Mouse (Mus musculus) forebrain, embryonic 16.5 days (tissue): ENCODE results near the gene Rpl38. TPM values are rescaled to one million over a fixed set of nuclear protein-coding genes. Genes with fewer than 3 reads are reported as not detected.

ENCODE experiments used
- ATAC-seq: fragments of 200-750 bp; cut with Nextera tagmentation; 2 replicates; pipeline ENCODE4 v1.8.0; 2017; ENCODE audit warnings: mild to moderate bottlenecking, moderate library complexity
- H3K27ac ChIP-seq: fragments of 300-500 bp; sonication (generic); 2 replicates; pipeline ENCODE4 v1.5.1; 2014; ENCODE audit warnings: low read length, control low read depth
- H3K27me3 ChIP-seq: fragments of 300-500 bp; sonication (generic); replicated peaks from 2 replicates; pipeline ENCODE4 v1.6.1; 2014; ENCODE audit warnings: low read length; ENCODE audit not compliant: control insufficient read depth, insufficient read depth
- H3K36me3 ChIP-seq: fragments of 300-500 bp; sonication (generic); 2 replicates; pipeline ENCODE4 v1.6.1; 2014; ENCODE audit not compliant: control insufficient read depth, insufficient read depth
- H3K4me1 ChIP-seq: fragments of 300-500 bp; sonication (generic); replicated peaks from 2 replicates; pipeline ENCODE4 v1.6.1; 2014; ENCODE audit warnings: low read length; ENCODE audit not compliant: control insufficient read depth, insufficient read depth
- H3K4me2 ChIP-seq: fragments of 300-500 bp; sonication (generic); 2 replicates; pipeline ENCODE4 v1.6.1; 2014; ENCODE audit warnings: mild to moderate bottlenecking, low read length, control low read depth
- H3K4me3 ChIP-seq: fragments of 300-500 bp; sonication (generic); replicated peaks from 2 replicates; pipeline ENCODE4 v1.5.1; 2014; ENCODE audit warnings: mild to moderate bottlenecking, low read length, control low read depth
- H3K9ac ChIP-seq: fragments of 300-500 bp; sonication (generic); replicated peaks from 2 replicates; pipeline ENCODE4 v1.6.1; 2014; ENCODE audit warnings: low read depth, low read length, control low read depth
- H3K9me3 ChIP-seq: fragments of 300-500 bp; sonication (generic); 2 replicates; pipeline ENCODE4 v1.6.1; 2016; ENCODE audit warnings: low read length; ENCODE audit not compliant: control insufficient read depth
- WGBS: fragments of 180-500 bp; shearing (Covaris S2); extraction: QIAGEN DNeasy Blood & Tissue Kit; methylation state at CpG from one replicate; pipeline ENCODE4 v1.1.7; 2014; 5-methylcytosine and 5-hydroxymethylcytosine counted together
- polyA plus RNA-seq: library from polyadenylated mRNA; unstranded; fragments of >200 nt; fragmentation: Nextera tagmentation; extraction: Ambion mirVana; gene quantifications from 2 replicates; pipeline ENCODE4 v1.2.1, GENCODE M21; 2015

Rpl38 gene
- 637 and 697 TPM in 2 replicates for polyA plus RNA-seq

DNA sequence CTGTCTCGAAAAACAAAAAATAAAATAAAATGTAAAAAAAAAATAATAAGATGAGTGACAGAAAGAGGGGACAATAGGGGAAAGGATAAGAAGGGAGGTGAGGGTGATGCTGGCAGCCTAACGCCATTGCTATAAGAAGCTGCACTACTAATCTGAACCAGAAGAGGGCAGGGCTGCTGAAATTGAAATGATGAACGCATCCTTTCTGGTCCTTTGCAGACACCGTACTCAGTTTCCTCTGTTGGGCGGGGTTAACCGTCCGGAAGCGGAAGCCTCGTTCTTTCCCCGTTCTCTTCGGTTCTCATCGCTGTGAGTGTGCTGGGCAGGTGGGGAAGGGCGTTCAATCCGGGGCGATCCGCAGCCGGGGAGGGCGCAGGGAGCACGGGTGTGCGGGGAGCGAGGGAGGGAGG, at the start of gene Rpl38:
Gene Rpl38, plus strand, starts transcription at position 224 of the 410 bp plus-strand sequence.
- H3K36me3 ChIP-seq, result peaks cover 17% of the 10 kb centered on the region
- H3K9ac ChIP-seq, result peak within 1 kb of the TSS; percentile 92
- peak; percentile 90 for ATAC-seq
- H3K4me2 ChIP-seq, result peak within 1 kb of the TSS; percentile 94
- H3K4me3 ChIP-seq, result peak within 1 kb of the TSS; percentile 91
- peaks cover 4% of the 10 kb centered on the region; the same call in 1 of the 2 replicates for H3K27me3 ChIP-seq
- H3K4me1 ChIP-seq, result peaks cover 22% of the 10 kb centered on the region
- H3K9me3 ChIP-seq, result no peaks in the 10 kb centered on the region
- WGBS, result under 1% methylated on average over 21 of the region's 21 CpGs
- H3K27ac ChIP-seq, result peak within 1 kb of the TSS; percentile 89

DNA sequence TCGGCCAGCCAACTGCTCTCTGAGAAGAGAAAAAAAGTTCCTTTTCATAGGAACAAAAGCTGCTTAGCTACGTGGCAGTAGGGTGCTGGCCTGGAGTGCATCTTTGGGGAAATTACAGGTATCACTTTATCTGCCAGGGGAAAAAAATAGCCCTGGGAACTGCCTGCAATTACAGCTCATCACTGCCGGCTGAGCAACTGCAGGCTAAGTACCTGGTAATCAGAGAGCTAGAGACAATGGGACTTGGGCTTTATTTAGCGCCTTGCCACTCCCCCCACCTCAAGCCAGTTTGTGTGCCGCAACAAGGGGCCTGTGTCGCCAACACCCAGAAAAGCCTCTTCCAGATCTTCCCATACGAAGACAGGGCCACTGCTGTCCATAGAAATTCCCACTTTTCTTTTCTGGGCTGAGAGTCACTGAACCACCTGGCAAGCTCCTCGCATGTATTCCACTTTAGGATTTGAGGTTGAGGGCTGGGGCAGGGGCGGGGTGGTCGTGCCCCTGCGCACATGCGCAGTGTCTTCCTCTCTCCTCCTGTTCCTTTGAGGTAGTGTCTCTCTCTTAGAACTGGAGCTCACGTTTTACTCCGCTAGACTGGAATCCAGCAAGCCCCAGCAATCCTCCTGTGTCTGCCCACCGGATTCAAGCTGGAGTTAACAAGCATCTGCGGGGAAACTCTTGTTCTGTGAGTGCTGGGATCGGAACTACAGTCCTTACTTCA, 49.5 kb upstream of the Rpl38 start:
- WGBS, result 33% methylated on average over 17 of the region's 17 CpGs
- ATAC-seq, result no peak
- H3K27me3 ChIP-seq, result no peaks in the 10 kb centered on the region
- no peak overlapping the region for H3K9ac ChIP-seq
- H3K36me3 ChIP-seq, result no peaks in the 10 kb centered on the region
- no peak overlapping the region for H3K4me2 ChIP-seq
- no peak overlapping the region for H3K4me3 ChIP-seq
- H3K9me3 ChIP-seq, result no peaks in the 10 kb centered on the region
- no peaks in the 10 kb centered on the region for H3K4me1 ChIP-seq
- H3K27ac ChIP-seq, result no peak overlapping the region

- no peaks in the 10 kb centered on the region for H3K36me3 ChIP-seq
- H3K9ac ChIP-seq, result no peak overlapping the region
- no peak for ATAC-seq
- H3K4me3 ChIP-seq, result no peak overlapping the region
- H3K27ac ChIP-seq, result no peak overlapping the region
- no peak overlapping the region for H3K4me2 ChIP-seq
- WGBS, result 32% methylated on average over 13 of the region's 13 CpGs
- no peaks in the 10 kb centered on the region for H3K27me3 ChIP-seq
- H3K9me3 ChIP-seq, result peaks cover 3% of the 10 kb centered on the region
- H3K4me1 ChIP-seq, result no peaks in the 10 kb centered on the region; the same call in 1 of the 2 replicates
Observed at GRCm38 (mm10) chr11:114626071-114626690, 42.1 kb upstream of the Rpl38 start.

GRCm38 (mm10) chr11:114627036-114627435, 41.3 kb upstream of the Rpl38 start:
- Histone ChIP-seq H3K4me1 (no peaks in the 10 kb centered on the region; the same call in 1 of the 2 replicates), H3K27me3 (no peaks in the 10 kb centered on the region), H3K4me2 (no peak overlapping the region), H3K36me3 (no peaks in the 10 kb centered on the region), H3K4me3 (no peak overlapping the region), H3K27ac (no peak overlapping the region), H3K9ac (no peak overlapping the region), H3K9me3 (peaks cover 3% of the 10 kb centered on the region)
- 89% methylated on average over 6 of the region's 6 CpGs for WGBS
- no peak for ATAC-seq

DNA sequence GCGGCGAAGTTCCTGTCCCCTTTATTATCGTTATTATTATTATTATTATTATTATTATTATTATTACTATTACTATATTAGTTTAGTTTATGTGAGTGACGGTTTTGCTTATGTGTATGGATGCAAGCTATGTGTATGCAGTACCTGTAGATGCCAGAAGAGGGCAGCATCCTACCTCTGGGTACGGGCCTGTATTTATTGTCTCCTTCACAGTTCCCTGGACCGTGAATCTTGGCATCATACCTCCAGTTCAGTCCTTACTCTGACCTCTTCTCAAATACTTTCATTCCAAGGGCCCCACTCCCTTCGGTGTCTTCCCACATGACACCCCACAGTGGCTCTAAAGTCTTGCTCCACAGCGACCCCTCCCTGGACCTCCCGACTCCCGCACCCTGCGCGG, 40.3 kb upstream of the Rpl38 start:
- WGBS, result 82% methylated on average over 12 of the region's 12 CpGs

DNA sequence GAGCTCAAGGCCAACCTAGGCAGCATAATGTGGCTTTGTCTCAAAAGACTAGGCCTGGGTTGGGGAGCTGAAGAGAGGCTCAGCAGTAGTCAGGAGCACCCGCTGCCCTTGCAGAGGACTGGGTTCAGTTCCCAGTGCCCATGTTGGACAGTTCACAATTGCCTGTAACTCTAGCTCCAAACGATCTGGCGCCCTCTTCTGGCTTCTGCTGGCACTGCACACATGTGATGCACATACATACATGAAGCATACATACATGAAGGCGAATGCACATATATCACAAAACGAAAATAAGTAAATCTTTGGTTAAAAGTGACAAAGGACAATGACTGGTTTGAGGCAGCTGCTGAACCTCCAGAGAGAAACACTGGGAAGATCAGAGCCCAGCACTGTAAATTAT, 38.3 kb upstream of the Rpl38 start:
- no peaks in the 10 kb centered on the region for H3K36me3 ChIP-seq
- no peak overlapping the region for H3K4me2 ChIP-seq
- H3K4me3 ChIP-seq, result no peak overlapping the region
- H3K4me1 ChIP-seq, result no peaks in the 10 kb centered on the region; the same call in 1 of the 2 replicates
- no peaks in the 10 kb centered on the region for H3K27me3 ChIP-seq
- no peak overlapping the region for H3K9ac ChIP-seq
- no peak overlapping the region for H3K27ac ChIP-seq
- peaks cover 3% of the 10 kb centered on the region for H3K9me3 ChIP-seq
- WGBS, result 75% methylated on average over 5 of the region's 5 CpGs
- no peak for ATAC-seq

More for the DNA sequence above, 40.3 kb upstream of the Rpl38 start:
- Histone ChIP-seq H3K4me2 (no peak overlapping the region), H3K4me1 (no peaks in the 10 kb centered on the region; the same call in 1 of the 2 replicates), H3K9ac (no peak overlapping the region), H3K36me3 (no peaks in the 10 kb centered on the region), H3K27ac (no peak overlapping the region), H3K4me3 (no peak overlapping the region), H3K27me3 (no peaks in the 10 kb centered on the region), H3K9me3 (peaks cover 3% of the 10 kb centered on the region)
- ATAC-seq, result no peak

DNA sequence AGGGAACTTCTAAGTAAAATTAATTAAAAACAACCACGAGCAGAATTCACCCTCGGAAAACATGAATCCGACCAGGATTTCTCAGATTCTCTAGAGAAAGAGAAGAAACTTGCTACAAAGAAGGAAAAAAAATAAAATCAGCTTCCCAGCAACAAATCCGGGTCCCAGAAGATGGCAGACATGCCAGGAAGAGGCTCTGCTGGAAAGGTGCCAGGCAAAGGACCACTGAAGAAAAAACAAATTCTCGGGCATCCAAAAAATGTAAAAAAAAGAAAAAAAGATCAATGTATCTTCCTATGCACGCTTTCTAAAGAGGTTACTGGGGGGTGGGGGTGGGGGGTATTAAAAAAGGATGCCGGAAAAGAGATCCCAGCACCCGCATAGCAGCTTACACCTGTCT, 36.1 kb upstream of the Rpl38 start:
- no peak for ATAC-seq
- H3K36me3 ChIP-seq, result no peaks in the 10 kb centered on the region
- peaks cover 8% of the 10 kb centered on the region for H3K4me1 ChIP-seq

GRCm38 (mm10) chr11:114636292-114636691, 32.0 kb upstream of the Rpl38 start:
- Histone ChIP-seq H3K4me3 (no peak overlapping the region), H3K9ac (no peak overlapping the region), H3K27ac (no peak overlapping the region), H3K36me3 (no peaks in the 10 kb centered on the region; the same call in 1 of the 2 replicates), H3K4me1 (peaks cover 23% of the 10 kb centered on the region), H3K9me3 (no peaks in the 10 kb centered on the region), H3K4me2 (peak overlapping the region; percentile 18), H3K27me3 (peaks cover 2% of the 10 kb centered on the region; the same call in 1 of the 2 replicates)
- peak; percentile 74 for ATAC-seq
- 0% methylated on average over 6 of the region's 6 CpGs for WGBS

More for the DNA sequence above, 36.1 kb upstream of the Rpl38 start:
- Histone ChIP-seq H3K9ac (no peak overlapping the region), H3K4me2 (no peak overlapping the region), H3K27ac (no peak overlapping the region), H3K4me3 (no peak overlapping the region), H3K9me3 (peaks cover 3% of the 10 kb centered on the region), H3K27me3 (no peaks in the 10 kb centered on the region)
- 53% methylated on average over 8 of the region's 8 CpGs for WGBS

- no peak overlapping the region for H3K27ac ChIP-seq
- no peaks in the 10 kb centered on the region for H3K9me3 ChIP-seq
- no peaks in the 10 kb centered on the region; the same call in 1 of the 2 replicates for H3K36me3 ChIP-seq
- peaks cover 2% of the 10 kb centered on the region; the same call in 1 of the 2 replicates for H3K27me3 ChIP-seq
- H3K9ac ChIP-seq, result no peak overlapping the region
- H3K4me1 ChIP-seq, result peaks cover 23% of the 10 kb centered on the region
- WGBS, result 47% methylated on average over 35 of the region's 35 CpGs
- H3K4me2 ChIP-seq, result peak overlapping the region; percentile 18
- ATAC-seq, result peak; percentile 57
- no peak overlapping the region for H3K4me3 ChIP-seq
Observed at GRCm38 (mm10) chr11:114636727-114637505, 31.4 kb upstream of the Rpl38 start.
